Mouse (Mus musculus) kidney, adult 2 months (tissue): ENCODE data around the gene Phtf1. TPM values are rescaled to one million over a fixed set of nuclear protein-coding genes. Genes with fewer than 3 reads are reported as not detected.

Source experiments
- DNase-seq: peaks from one replicate; pipeline ENCODE4 v3.0.0; 2021
- H3K27ac ChIP-seq: fragments of 200-500 bp; 2 replicates; pipeline ENCODE4 v1.5.1; 2012; ENCODE audit warnings: low read depth, low read length, control low read depth, inconsistent platforms; ENCODE audit not compliant: insufficient read depth
- H3K27me3 ChIP-seq: fragments of 200-500 bp; replicated peaks from 2 replicates; pipeline ENCODE4 v1.6.1; 2012; ENCODE audit warnings: mild to moderate bottlenecking, moderate library complexity, low read length, inconsistent platforms; ENCODE audit not compliant: control insufficient read depth, insufficient read depth
- H3K36me3 ChIP-seq: fragments of 200-500 bp; 2 replicates; pipeline ENCODE4 v1.6.1; 2012; ENCODE audit warnings: mild to moderate bottlenecking, moderate library complexity, low read length, inconsistent platforms; ENCODE audit not compliant: control insufficient read depth, insufficient read depth
- H3K4me1 ChIP-seq: fragments of 200-500 bp; 2 replicates; pipeline ENCODE4 v1.6.1; 2011; ENCODE audit warnings: low read length; ENCODE audit not compliant: control insufficient read depth, insufficient read depth
- H3K4me3 ChIP-seq: fragments of 200-500 bp; 2 replicates; pipeline ENCODE4 v1.5.1; 2011; ENCODE audit warnings: mild to moderate bottlenecking, low read depth, low read length, control low read depth; ENCODE audit not compliant: insufficient read depth
- CTCF ChIP-seq: fragments of 200-500 bp; conservative IDR thresholded peaks from 2 replicates; pipeline ENCODE4 v1.5.1; 2011; ENCODE audit warnings: low read depth, mild to moderate bottlenecking, control low read depth, low read length, moderate library complexity, mixed read lengths; ENCODE audit not compliant: insufficient read depth, insufficient read length
- POLR2A ChIP-seq: fragments of 200-500 bp; IDR thresholded peaks from one replicate; pipeline ENCODE4 v1.6.1; 2011; ENCODE audit warnings: low read depth, low read length, control low read depth
- WGBS: fragments of 180-500 bp; shearing (Covaris S2); methylation state at CpG from one replicate; pipeline ENCODE4 v1.1.7; 2018; 5-methylcytosine and 5-hydroxymethylcytosine counted together
- polyA plus RNA-seq: library from polyadenylated mRNA; depleted of rRNA; stranded (reverse); fragments of >200 nt; gene quantifications from 2 replicates; pipeline ENCODE4 v1.2.3, GENCODE M21; 2012; rRNA removed

Gene Phtf1
- 4.7 TPM in 2 replicates for polyA plus RNA-seq

GRCm38 (mm10) chr3:103967861-103968691 lies at the start of gene Phtf1:
Phtf1 (plus strand) TSS chr3:103968110.
- TF ChIP-seq POLR2A (peak; percentile 21), CTCF (no peak)
- Histone ChIP-seq H3K27ac (peak within 1 kb of the TSS; percentile 84), H3K4me3 (peak within 1 kb of the TSS; percentile 90), H3K36me3 (peaks cover 1% of the 10 kb centered on the region; the same call in 1 of the 2 replicates), H3K4me1 (no peaks in the 10 kb centered on the region), H3K27me3 (no peaks in the 10 kb centered on the region)
- peak; percentile 91 for DNase-seq
- WGBS = under 1% methylated on average over 70 of the region's 70 CpGs

- 98% methylated on average over 1 of the region's 1 CpGs for WGBS
- 0 out of 2 replicates have a peak, but pooled peaks cover 3% of the 10 kb centered on the region for H3K4me1 ChIP-seq
- H3K36me3 ChIP-seq = no peaks in the 10 kb centered on the region; the same call in 1 of the 2 replicates
- H3K27me3 ChIP-seq = no peaks in the 10 kb centered on the region
- H3K27ac ChIP-seq = no peak overlapping the region
- DNase-seq = no peak
- H3K4me3 ChIP-seq = no peak overlapping the region
- TF ChIP-seq POLR2A (no peak), CTCF (no peak)
Observed at GRCm38 (mm10) chr3:103920094-103920493, 47.8 kb upstream of the Phtf1 start.

- Histone ChIP-seq H3K4me3 (no peak overlapping the region), H3K4me1 (peaks cover 6% of the 10 kb centered on the region; the same call in 1 of the 2 replicates), H3K27me3 (no peaks in the 10 kb centered on the region), H3K36me3 (peaks cover 2% of the 10 kb centered on the region; the same call in 1 of the 2 replicates), H3K27ac (no peak overlapping the region)
- TF ChIP-seq POLR2A (no peak), CTCF (no peak)
- DNase-seq = no peak
- 71% methylated on average over 3 of the region's 3 CpGs for WGBS
Observed at GRCm38 (mm10) chr3:103925302-103925701, 42.6 kb upstream of the Phtf1 start.

GRCm38 (mm10) chr3:103927511-103927910 lies 40.4 kb upstream of the Phtf1 start:
- WGBS = 33% methylated on average over 6 of the region's 6 CpGs
- DNase-seq = peak; percentile 10
- Histone ChIP-seq H3K27me3 (no peaks in the 10 kb centered on the region), H3K4me1 (peaks cover 6% of the 10 kb centered on the region; the same call in 1 of the 2 replicates), H3K27ac (no peak overlapping the region), H3K36me3 (0 out of 2 replicates have a peak, but pooled peaks cover 2% of the 10 kb centered on the region), H3K4me3 (no peak overlapping the region)
- TF ChIP-seq POLR2A = no peak
- TF ChIP-seq CTCF = no peak

- Histone ChIP-seq H3K27ac (no peak overlapping the region), H3K27me3 (no peaks in the 10 kb centered on the region), H3K4me1 (no peaks in the 10 kb centered on the region), H3K36me3 (no peaks in the 10 kb centered on the region), H3K4me3 (no peak overlapping the region)
- DNase-seq = no peak
- TF ChIP-seq POLR2A (no peak), CTCF (no peak)
- WGBS = 65% methylated on average over 1 of the region's 1 CpGs
Observed at GRCm38 (mm10) chr3:103944794-103945562, 22.9 kb upstream of the Phtf1 start.

- Histone ChIP-seq H3K27ac (no peak overlapping the region), H3K4me3 (no peak overlapping the region), H3K27me3 (no peaks in the 10 kb centered on the region), H3K4me1 (no peaks in the 10 kb centered on the region), H3K36me3 (no peaks in the 10 kb centered on the region)
- TF ChIP-seq CTCF = no peak
- no peak for DNase-seq
- 92% methylated on average over 7 of the region's 7 CpGs for WGBS
Observed at GRCm38 (mm10) chr3:103948666-103949065, 19.2 kb upstream of the Phtf1 start.

- peaks cover 1% of the 10 kb centered on the region; the same call in 1 of the 2 replicates for H3K36me3 ChIP-seq
- 84% methylated on average over 3 of the region's 3 CpGs for WGBS
- H3K4me3 ChIP-seq = no peak overlapping the region
- no peak overlapping the region for H3K27ac ChIP-seq
- no peak for DNase-seq
- H3K27me3 ChIP-seq = no peaks in the 10 kb centered on the region
- TF ChIP-seq CTCF (no peak), POLR2A (no peak)
- no peaks in the 10 kb centered on the region for H3K4me1 ChIP-seq
Observed at GRCm38 (mm10) chr3:103960622-103961021, 7.3 kb upstream of the Phtf1 start.
